Mouse (Mus musculus) retina, postnatal 7 days (tissue): ENCODE data around the gene 2210408I21Rik.

Source experiments
- DNase-seq: peaks from one replicate; pipeline ENCODE4 v3.0.0-alpha.2; 2012; ENCODE audit warnings: low read depth, low spot score

2210408I21Rik gene

DNA sequence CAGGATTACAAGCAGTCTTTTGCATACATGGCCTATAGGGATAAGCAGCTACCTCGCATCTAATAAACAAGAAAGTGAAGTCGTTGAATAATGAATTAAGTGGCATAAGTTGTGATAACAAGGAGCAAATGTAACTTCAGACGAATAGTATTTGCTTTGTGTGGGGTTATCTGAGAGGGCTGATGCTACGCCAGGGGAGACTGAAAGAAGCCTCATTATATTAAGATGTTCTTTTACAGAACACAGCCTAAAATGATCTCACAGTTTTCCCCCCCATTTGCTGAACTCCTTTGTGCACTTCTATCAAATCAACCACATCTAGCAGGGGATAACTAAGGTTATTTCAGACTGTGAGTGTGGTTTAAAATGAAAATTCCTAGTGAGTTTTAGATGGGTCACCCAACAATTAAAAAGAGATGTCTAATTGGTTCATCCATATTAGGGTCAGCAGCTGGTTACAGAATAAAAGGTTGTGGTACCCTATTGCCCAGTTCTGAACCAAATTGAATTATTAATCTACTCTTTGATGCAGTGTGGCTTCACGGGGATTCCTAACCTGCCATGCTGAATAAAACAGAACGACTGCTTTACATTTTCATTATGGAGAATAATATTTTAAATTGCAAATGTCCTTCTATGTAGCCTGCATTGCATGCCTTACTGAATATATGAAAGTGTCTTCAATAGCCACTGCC lies 343.2 kb downstream of the 2210408I21Rik start:
- no peak for DNase-seq

DNA sequence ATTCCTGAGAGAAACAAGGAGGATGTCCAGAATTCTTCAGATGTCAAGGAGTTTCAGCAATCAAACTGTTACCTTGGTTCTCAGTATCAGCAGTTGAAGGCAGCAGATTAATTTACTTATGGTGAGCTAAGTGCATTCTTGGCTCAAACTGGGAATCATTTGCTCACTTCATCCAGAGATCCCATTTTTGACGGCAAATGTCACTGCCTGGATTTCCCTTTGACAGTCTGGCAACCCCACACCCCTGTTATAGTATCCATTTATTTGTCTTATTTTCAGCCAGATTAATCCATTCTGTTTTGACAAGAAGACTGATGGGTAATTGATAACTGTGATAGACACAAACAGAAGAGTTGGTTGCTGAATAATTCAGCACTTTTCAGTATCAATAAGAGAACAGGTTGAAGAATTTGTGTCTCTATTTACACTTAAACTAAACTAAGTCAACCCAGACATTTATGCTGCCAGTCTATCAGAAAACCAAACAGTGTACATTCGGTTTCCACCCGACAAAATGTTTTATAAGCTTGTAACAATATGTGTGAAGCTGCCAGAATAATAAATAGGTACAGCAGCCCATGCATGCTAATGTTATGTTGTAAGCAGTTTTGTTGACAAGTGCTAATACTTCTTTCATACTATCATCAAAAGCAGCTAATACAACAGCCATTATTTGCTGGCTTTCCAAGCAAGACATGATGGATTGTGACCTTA lies 354.8 kb downstream of the 2210408I21Rik start:
- no peak for DNase-seq

DNA sequence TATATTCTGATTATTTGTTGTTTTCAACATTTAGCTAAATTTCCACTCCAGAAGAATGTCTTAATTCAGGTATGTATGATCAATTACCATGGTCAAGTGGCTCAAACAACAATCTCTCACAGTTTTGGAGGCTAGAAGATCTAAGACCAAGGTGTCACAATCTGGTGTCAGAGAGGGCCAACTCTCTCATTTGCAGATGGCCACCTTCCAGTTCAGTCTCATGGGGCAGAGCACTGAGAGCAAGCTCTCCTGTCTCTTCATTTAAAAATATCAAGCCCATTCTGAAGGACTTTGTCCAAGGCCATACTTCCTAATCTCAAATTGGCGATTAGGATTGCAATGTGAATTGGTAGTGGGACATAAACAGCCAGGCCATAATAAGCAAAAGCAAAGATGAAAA lies 378.7 kb downstream of the 2210408I21Rik start:
- DNase-seq, result no peak

DNA sequence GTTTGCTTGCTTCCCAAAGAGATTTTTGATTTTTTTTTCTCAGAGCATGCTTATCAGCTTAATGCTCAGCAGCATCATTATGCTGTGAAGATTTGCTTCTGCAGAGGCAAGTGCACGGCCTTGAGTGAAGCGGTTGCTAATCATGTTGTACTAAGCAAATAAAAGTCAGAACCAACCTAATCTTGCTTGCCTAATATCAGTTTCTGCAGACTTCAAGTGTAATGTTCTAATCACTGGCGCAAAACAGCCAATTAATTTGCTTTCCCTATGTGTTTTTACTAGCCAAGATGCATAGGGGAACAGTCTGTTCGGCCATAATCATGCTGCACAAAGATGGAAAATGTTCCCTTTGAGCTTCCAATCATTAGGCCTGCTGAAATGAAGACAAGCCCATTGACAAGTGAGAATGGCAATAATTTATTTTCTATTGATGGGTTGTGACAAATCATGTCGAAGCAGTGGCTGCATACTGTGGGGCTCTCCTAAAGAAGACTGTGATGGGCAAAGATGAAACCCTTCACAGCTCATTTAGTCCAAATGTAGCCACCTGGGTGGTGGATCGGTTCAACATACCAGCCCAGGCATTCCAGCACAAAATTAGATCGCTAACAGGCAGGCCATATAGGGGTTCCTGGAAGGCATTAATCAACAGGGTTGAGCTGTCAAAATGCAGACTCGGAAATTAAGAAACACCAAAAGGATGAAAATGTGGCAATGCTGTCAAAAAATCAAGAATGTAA lies 393.8 kb downstream of the 2210408I21Rik start:
- DNase-seq, result no peak

- DNase-seq, result no peak
Measured at GRCm38 (mm10) chr13:77529760-77530159, 394.4 kb downstream of the 2210408I21Rik start.

DNA sequence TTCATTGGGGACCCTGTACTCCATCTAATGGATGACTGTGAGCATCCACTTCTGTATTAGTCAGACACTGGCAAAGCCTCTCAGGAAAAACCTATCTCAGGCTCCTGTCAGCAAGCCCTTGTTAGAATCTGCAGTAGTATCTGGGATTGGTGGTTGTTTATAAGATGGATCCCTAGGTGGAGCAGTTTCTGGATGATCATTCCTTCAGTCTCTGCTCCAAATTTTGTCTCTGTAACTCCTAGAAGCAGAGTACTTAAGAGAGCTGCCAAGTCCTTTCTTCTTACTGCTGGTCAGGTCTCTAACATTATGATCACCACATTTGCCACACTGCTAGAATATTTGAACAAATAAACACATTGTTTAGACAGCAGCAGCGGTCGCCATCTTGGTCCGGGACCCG lies 402.1 kb downstream of the 2210408I21Rik start:
- DNase-seq, result no peak

DNA sequence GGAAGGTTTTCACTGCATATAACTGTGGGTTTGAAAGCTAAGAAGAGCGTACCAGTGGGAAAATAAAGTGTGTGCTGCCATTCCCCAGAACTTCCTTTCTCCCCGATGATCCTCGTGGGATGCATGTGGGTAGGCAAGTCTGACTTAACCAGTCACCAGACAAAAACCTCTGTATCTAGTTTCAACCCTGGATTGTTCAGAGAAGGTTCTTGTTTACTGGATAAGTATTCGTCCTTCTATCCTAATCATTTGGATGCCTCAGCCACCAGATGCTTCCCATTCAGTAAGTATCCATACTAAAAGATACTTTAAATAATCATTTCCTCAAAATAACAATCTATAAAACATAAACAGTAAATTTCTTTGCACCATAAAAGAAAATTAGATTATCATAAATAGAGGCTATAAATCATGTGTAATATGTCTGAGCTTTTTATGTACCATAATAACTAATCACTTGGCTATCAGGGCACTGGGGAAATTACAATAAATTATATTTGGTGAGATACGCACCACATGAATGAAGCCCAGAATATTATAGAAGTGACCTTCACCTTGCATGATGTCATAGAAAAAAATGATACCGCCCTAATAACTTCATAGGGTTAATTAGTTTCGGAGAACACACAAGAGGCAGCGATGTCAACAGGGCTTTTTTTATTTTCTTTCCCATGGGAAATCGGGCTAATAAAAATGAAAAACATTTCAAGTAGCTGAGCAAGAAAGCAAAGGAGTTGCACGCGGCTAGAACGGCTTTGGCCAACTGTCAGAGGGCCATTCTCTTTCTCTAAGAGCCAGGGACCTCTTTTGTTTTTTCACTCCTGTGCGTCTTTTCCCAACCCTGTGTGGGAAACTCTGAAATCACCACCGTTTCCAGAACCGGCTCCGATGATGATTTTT lies 412.4 kb downstream of the 2210408I21Rik start:
- no peak for DNase-seq

DNA sequence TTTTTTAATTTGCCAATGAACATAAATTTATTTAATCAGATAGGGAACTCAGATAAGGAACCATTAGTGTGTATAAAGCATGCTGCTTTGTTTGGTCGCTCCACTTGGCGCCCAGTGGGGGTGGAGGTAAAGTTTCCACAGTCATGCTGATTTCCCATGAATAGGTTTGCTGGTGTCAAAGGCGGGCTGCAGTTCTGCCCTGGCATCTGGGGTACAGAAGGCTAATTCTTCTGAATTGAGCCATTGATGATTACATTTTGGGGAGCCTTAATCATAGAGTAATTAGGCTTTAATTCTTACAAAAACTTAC lies 413.0 kb downstream of the 2210408I21Rik start:
- DNase-seq, result no peak

DNA sequence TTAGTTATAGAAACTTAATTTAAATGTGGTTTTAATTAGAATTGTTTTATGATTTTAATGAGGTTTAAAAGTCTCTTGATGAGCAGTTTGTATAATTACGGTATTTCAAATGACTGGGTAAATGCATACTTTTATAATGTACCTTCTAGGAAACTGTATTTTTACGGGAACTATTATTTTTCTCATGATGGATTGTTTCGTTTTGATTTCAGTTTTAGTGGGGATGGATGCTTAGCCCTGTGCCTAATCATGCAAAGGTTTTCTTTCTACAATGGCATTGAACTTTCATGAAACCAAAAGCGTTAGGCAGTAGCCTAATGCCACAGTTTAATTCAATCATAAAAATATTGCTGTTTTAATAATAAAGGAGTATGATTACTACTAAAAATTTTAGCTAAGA lies 413.4 kb downstream of the 2210408I21Rik start:
- DNase-seq, result no peak

DNA sequence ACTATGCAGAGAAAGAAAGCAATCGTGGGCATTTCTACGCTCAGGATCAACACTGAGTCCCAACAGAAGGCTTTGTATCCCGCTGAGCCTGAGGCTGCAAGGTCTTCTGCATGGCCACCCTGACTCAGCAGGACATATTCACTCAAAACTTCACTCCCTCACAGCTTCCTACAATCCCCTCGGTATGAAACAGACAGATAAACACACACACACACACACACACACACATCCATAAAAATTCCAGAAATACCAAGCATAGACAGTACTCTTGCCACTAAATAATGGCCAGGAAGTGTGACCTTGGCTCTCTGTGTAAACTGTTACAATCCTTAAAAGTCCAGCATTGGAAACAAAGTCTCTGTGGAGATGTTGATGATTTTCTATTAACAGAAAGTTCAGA lies 458.7 kb downstream of the 2210408I21Rik start:
- DNase-seq, result no peak

- DNase-seq, result no peak
Measured at GRCm38 (mm10) chr13:77615346-77615745, 480.0 kb downstream of the 2210408I21Rik start.
